Mouse (Mus musculus) midbrain, embryonic 15.5 days (tissue): ENCODE measurements around the gene Prr5l. TPM values are rescaled to one million over a fixed set of nuclear protein-coding genes. Genes with fewer than 3 reads are reported as not detected.
"Not testable (repeated sequence)": the region's sequence is repeated elsewhere in the genome, so short reads cannot be mapped to it uniquely, and the experiment has no call there.

Experiments used
- ATAC-seq: fragments of 200-750 bp; cut with Nextera tagmentation; replicated peaks from 2 replicates; pipeline ENCODE4 v1.8.0; 2017; ENCODE audit warnings: moderate TSS enrichment
- H3K27ac ChIP-seq: fragments of 300-500 bp; sonication (generic); 2 replicates; pipeline ENCODE4 v1.5.1; 2015; ENCODE audit warnings: mild to moderate bottlenecking, inconsistent platforms
- H3K27me3 ChIP-seq: fragments of 300-500 bp; sonication (generic); replicated peaks from 2 replicates; pipeline ENCODE4 v1.6.1; 2015; ENCODE audit warnings: inconsistent platforms
- H3K36me3 ChIP-seq: fragments of 300-500 bp; sonication (generic); replicated peaks from 2 replicates; pipeline ENCODE4 v1.6.1; 2015; ENCODE audit warnings: inconsistent platforms
- H3K4me1 ChIP-seq: fragments of 300-500 bp; sonication (generic); 2 replicates; pipeline ENCODE4 v1.6.1; 2015; ENCODE audit warnings: inconsistent platforms
- H3K4me2 ChIP-seq: fragments of 300-500 bp; sonication (generic); 2 replicates; pipeline ENCODE4 v1.6.1; 2015; ENCODE audit warnings: inconsistent platforms, mild to moderate bottlenecking, moderate library complexity
- H3K4me3 ChIP-seq: fragments of 300-500 bp; sonication (generic); 2 replicates; pipeline ENCODE4 v1.5.1; 2015; ENCODE audit warnings: mild to moderate bottlenecking, inconsistent platforms
- H3K9ac ChIP-seq: fragments of 300-500 bp; sonication (generic); 2 replicates; pipeline ENCODE4 v1.6.1; 2015; ENCODE audit warnings: mild to moderate bottlenecking, inconsistent platforms
- H3K9me3 ChIP-seq: fragments of 300-500 bp; sonication (generic); 2 replicates; pipeline ENCODE4 v1.6.1; 2016; ENCODE audit warnings: inconsistent platforms
- WGBS: fragments of 180-500 bp; shearing (Covaris S2); methylation state at CpG from one replicate; pipeline ENCODE4 v1.1.7; 2015; ENCODE audit warnings: mixed read lengths; 5-methylcytosine and 5-hydroxymethylcytosine counted together
- polyA plus RNA-seq: library from polyadenylated mRNA; unstranded; fragments of >200 nt; fragmentation: Nextera tagmentation; extraction: Ambion mirVana; gene quantifications from 2 replicates; pipeline ENCODE4 v1.2.1, GENCODE M21; 2015

Gene Prr5l
- polyA plus RNA-seq, 1 experiment from 2014 or later: 4.8 TPM

GRCm38 (mm10) chr2:101751236-101751922, 131.4 kb downstream of the Prr5l start:
- Histone ChIP-seq H3K4me3 (no peak overlapping the region), H3K4me1 (peaks cover 18% of the 10 kb centered on the region), H3K9ac (no peak overlapping the region), H3K4me2 (no peak overlapping the region), H3K27me3 (no peaks in the 10 kb centered on the region), H3K9me3 (no peaks in the 10 kb centered on the region), H3K27ac (no peak overlapping the region), H3K36me3 (no peaks in the 10 kb centered on the region)
- WGBS: 34% methylated on average over 4 of the region's 4 CpGs
- ATAC-seq: no peak

- no peaks in the 10 kb centered on the region for H3K9me3 ChIP-seq
- no peaks in the 10 kb centered on the region for H3K36me3 ChIP-seq
- no peak overlapping the region for H3K27ac ChIP-seq
- 94% methylated on average over 7 of the region's 7 CpGs for WGBS
- H3K9ac ChIP-seq: no peak overlapping the region
- H3K4me1 ChIP-seq: no peaks in the 10 kb centered on the region
- H3K4me3 ChIP-seq: no peak overlapping the region
- no peak overlapping the region for H3K4me2 ChIP-seq
- no peak for ATAC-seq
- no peaks in the 10 kb centered on the region for H3K27me3 ChIP-seq
Measured at GRCm38 (mm10) chr2:101746537-101746936, 136.3 kb downstream of the Prr5l start.

- 92% methylated on average over 2 of the region's 2 CpGs for WGBS
- not testable (repeated sequence) for H3K4me3 ChIP-seq, H3K36me3 ChIP-seq, H3K9me3 ChIP-seq, H3K27me3 ChIP-seq, H3K27ac ChIP-seq, ATAC-seq, H3K4me1 ChIP-seq, H3K9ac ChIP-seq, H3K4me2 ChIP-seq
Measured at GRCm38 (mm10) chr2:101745656-101746055, 137.2 kb downstream of the Prr5l start.

GRCm38 (mm10) chr2:101742072-101742860, 140.6 kb downstream of the Prr5l start:
- Histone ChIP-seq H3K4me1 (no peaks in the 10 kb centered on the region), H3K9ac (no peak overlapping the region), H3K9me3 (no peaks in the 10 kb centered on the region), H3K36me3 (no peaks in the 10 kb centered on the region), H3K4me2 (no peak overlapping the region), H3K27me3 (no peaks in the 10 kb centered on the region), H3K4me3 (no peak overlapping the region), H3K27ac (no peak overlapping the region)
- ATAC-seq: no peak
- WGBS: 83% methylated on average over 7 of the region's 7 CpGs

GRCm38 (mm10) chr2:101741653-101742052, 141.2 kb downstream of the Prr5l start:
- Histone ChIP-seq H3K27ac (no peak overlapping the region), H3K36me3 (no peaks in the 10 kb centered on the region), H3K9ac (no peak overlapping the region), H3K27me3 (no peaks in the 10 kb centered on the region), H3K9me3 (no peaks in the 10 kb centered on the region), H3K4me2 (no peak overlapping the region), H3K4me3 (no peak overlapping the region), H3K4me1 (no peaks in the 10 kb centered on the region)
- 78% methylated on average over 8 of the region's 8 CpGs for WGBS
- no peak for ATAC-seq

- Histone ChIP-seq H3K9me3 (no peaks in the 10 kb centered on the region), H3K27ac (no peak overlapping the region), H3K27me3 (no peaks in the 10 kb centered on the region), H3K4me3 (no peak overlapping the region), H3K4me1 (no peaks in the 10 kb centered on the region), H3K9ac (no peak overlapping the region), H3K36me3 (no peaks in the 10 kb centered on the region), H3K4me2 (no peak overlapping the region)
- WGBS: 88% methylated on average over 5 of the region's 5 CpGs
- ATAC-seq: no peak
Measured at GRCm38 (mm10) chr2:101739914-101740313, 142.9 kb downstream of the Prr5l start.

- Histone ChIP-seq H3K9me3 (no peaks in the 10 kb centered on the region), H3K4me2 (no peak overlapping the region), H3K9ac (no peak overlapping the region), H3K4me1 (no peaks in the 10 kb centered on the region), H3K27ac (no peak overlapping the region), H3K4me3 (no peak overlapping the region), H3K36me3 (no peaks in the 10 kb centered on the region), H3K27me3 (no peaks in the 10 kb centered on the region)
- WGBS: 79% methylated on average over 3 of the region's 3 CpGs
- ATAC-seq: no peak
Measured at GRCm38 (mm10) chr2:101733564-101733963, 149.3 kb downstream of the Prr5l start.

GRCm38 (mm10) chr2:101732777-101733210, 150.0 kb downstream of the Prr5l start:
- H3K9ac ChIP-seq: no peak overlapping the region
- H3K4me3 ChIP-seq: no peak overlapping the region
- WGBS: 94% methylated on average over 10 of the region's 10 CpGs
- no peaks in the 10 kb centered on the region for H3K36me3 ChIP-seq
- H3K27ac ChIP-seq: no peak overlapping the region
- H3K27me3 ChIP-seq: no peaks in the 10 kb centered on the region
- H3K9me3 ChIP-seq: no peaks in the 10 kb centered on the region
- H3K4me1 ChIP-seq: no peaks in the 10 kb centered on the region
- H3K4me2 ChIP-seq: no peak overlapping the region
- ATAC-seq: no peak

GRCm38 (mm10) chr2:101730972-101731371, 151.9 kb downstream of the Prr5l start:
- no peak overlapping the region for H3K4me3 ChIP-seq
- H3K27me3 ChIP-seq: no peaks in the 10 kb centered on the region
- no peaks in the 10 kb centered on the region for H3K9me3 ChIP-seq
- H3K36me3 ChIP-seq: no peaks in the 10 kb centered on the region
- H3K4me2 ChIP-seq: no peak overlapping the region
- no peaks in the 10 kb centered on the region for H3K4me1 ChIP-seq
- H3K9ac ChIP-seq: no peak overlapping the region
- no peak overlapping the region for H3K27ac ChIP-seq
- ATAC-seq: no peak

GRCm38 (mm10) chr2:101729472-101729871, 153.4 kb downstream of the Prr5l start:
- no peak overlapping the region for H3K27ac ChIP-seq
- no peaks in the 10 kb centered on the region for H3K4me1 ChIP-seq
- H3K36me3 ChIP-seq: no peaks in the 10 kb centered on the region
- no peaks in the 10 kb centered on the region for H3K27me3 ChIP-seq
- H3K4me3 ChIP-seq: no peak overlapping the region
- no peak overlapping the region for H3K4me2 ChIP-seq
- no peak overlapping the region for H3K9ac ChIP-seq
- no peaks in the 10 kb centered on the region for H3K9me3 ChIP-seq
- 74% methylated on average over 1 of the region's 1 CpGs for WGBS
- no peak for ATAC-seq

- Histone ChIP-seq H3K9me3 (no peaks in the 10 kb centered on the region), H3K9ac (no peak overlapping the region), H3K36me3 (no peaks in the 10 kb centered on the region), H3K27me3 (no peaks in the 10 kb centered on the region), H3K4me1 (peaks cover 9% of the 10 kb centered on the region), H3K4me2 (no peak overlapping the region), H3K4me3 (no peak overlapping the region), H3K27ac (no peak overlapping the region)
- no peak for ATAC-seq
Measured at GRCm38 (mm10) chr2:101727787-101728186, 155.0 kb downstream of the Prr5l start.

GRCm38 (mm10) chr2:101723333-101723881, 159.4 kb downstream of the Prr5l start:
- no peak overlapping the region for H3K4me3 ChIP-seq
- WGBS: 25% methylated on average over 10 of the region's 10 CpGs
- peaks cover 13% of the 10 kb centered on the region for H3K4me1 ChIP-seq
- no peaks in the 10 kb centered on the region for H3K36me3 ChIP-seq
- H3K4me2 ChIP-seq: no peak overlapping the region
- peak; percentile 51; the same call in 1 of the 2 replicates for ATAC-seq
- H3K9ac ChIP-seq: no peak overlapping the region
- no peaks in the 10 kb centered on the region for H3K27me3 ChIP-seq
- 0 out of 2 replicates have a peak overlapping the region, but pooled peaks have one; percentile 60 for H3K27ac ChIP-seq
- H3K9me3 ChIP-seq: no peaks in the 10 kb centered on the region
